Mouse (Mus musculus) neural tube, embryonic 11.5 days (tissue): ENCODE measurements at regions not wholly inside any gene's neighbourhood (a gene's known extent, or its start where the extent isn't known, plus 50 kb on each side); places are given as distances from the start of the nearest gene placed in this dataset.
"Not testable (repeated sequence)": the region's sequence is repeated elsewhere in the genome, so short reads cannot be mapped to it uniquely, and the experiment has no call there.

ENCODE experiments used
- ATAC-seq: fragments of 200-750 bp; cut with Nextera tagmentation; 2 replicates; pipeline ENCODE4 v1.8.0; 2017; ENCODE audit warnings: moderate number of reproducible peaks, mild to moderate bottlenecking, moderate TSS enrichment, moderate library complexity; ENCODE audit not compliant: insufficient read depth, low FRiP score, low TSS enrichment
- DNase-seq: peaks from one replicate; pipeline ENCODE4 v3.0.0-alpha.2; 2015; ENCODE audit warnings: low spot score
- H3K27ac ChIP-seq: fragments of 300-500 bp; sonication (generic); 2 replicates; pipeline ENCODE4 v1.5.1; 2014; ENCODE audit warnings: low read depth, mild to moderate bottlenecking, low read length
- H3K27me3 ChIP-seq: fragments of 300-500 bp; sonication (generic); 2 replicates; pipeline ENCODE4 v1.6.1; 2014; ENCODE audit warnings: mild to moderate bottlenecking, low read length, mixed read lengths; ENCODE audit not compliant: control insufficient read depth, insufficient read depth
- H3K36me3 ChIP-seq: fragments of 300-500 bp; sonication (generic); 2 replicates; pipeline ENCODE4 v1.6.1; 2014; ENCODE audit warnings: mild to moderate bottlenecking, low read length, moderate library complexity, mixed read lengths; ENCODE audit not compliant: control insufficient read depth, insufficient read depth
- H3K4me1 ChIP-seq: fragments of 300-500 bp; sonication (generic); 2 replicates; pipeline ENCODE4 v1.6.1; 2014; ENCODE audit warnings: low read length, mixed read lengths; ENCODE audit not compliant: control insufficient read depth, insufficient read depth
- H3K4me2 ChIP-seq: fragments of 300-500 bp; sonication (generic); 2 replicates; pipeline ENCODE4 v1.6.1; 2014; ENCODE audit warnings: low read depth, mild to moderate bottlenecking, moderate library complexity
- H3K4me3 ChIP-seq: fragments of 300-500 bp; sonication (generic); 2 replicates; pipeline ENCODE4 v1.5.1; 2014; ENCODE audit warnings: low read depth, low read length
- H3K9ac ChIP-seq: fragments of 300-500 bp; sonication (generic); 2 replicates; pipeline ENCODE4 v1.6.1; 2014; ENCODE audit warnings: mild to moderate bottlenecking, low read length
- H3K9me3 ChIP-seq: fragments of 300-500 bp; sonication (generic); 2 replicates; pipeline ENCODE4 v1.6.1; 2016; ENCODE audit warnings: low read length; ENCODE audit not compliant: control insufficient read depth
- WGBS: fragments of 180-500 bp; shearing (Covaris S2); extraction: QIAGEN DNeasy Blood & Tissue Kit; methylation state at CpG from one replicate; pipeline ENCODE4 v1.1.7; 2014; 5-methylcytosine and 5-hydroxymethylcytosine counted together

- no peak for ATAC-seq
- no peak for DNase-seq
- H3K4me3 ChIP-seq: no peak overlapping the region
- no peak overlapping the region for H3K9ac ChIP-seq
- WGBS: 90% methylated on average over 4 of the region's 4 CpGs
- no peak overlapping the region for H3K27ac ChIP-seq
- H3K4me1 ChIP-seq: no peaks in the 10 kb centered on the region
- H3K27me3 ChIP-seq: no peaks in the 10 kb centered on the region
- H3K36me3 ChIP-seq: no peaks in the 10 kb centered on the region
- H3K9me3 ChIP-seq: no peaks in the 10 kb centered on the region
- H3K4me2 ChIP-seq: no peak overlapping the region
Measured at GRCm38 (mm10) chr13:75295818-75296217, 206.2 kb downstream of the Pcsk1 start.

GRCm38 (mm10) chr13:75319780-75320179, 230.2 kb downstream of the Pcsk1 start:
- no peak overlapping the region for H3K4me3 ChIP-seq
- H3K4me1 ChIP-seq: no peaks in the 10 kb centered on the region
- no peak for DNase-seq
- no peaks in the 10 kb centered on the region for H3K9me3 ChIP-seq
- no peaks in the 10 kb centered on the region for H3K27me3 ChIP-seq
- no peak overlapping the region for H3K27ac ChIP-seq
- H3K36me3 ChIP-seq: no peaks in the 10 kb centered on the region
- H3K9ac ChIP-seq: no peak overlapping the region
- H3K4me2 ChIP-seq: no peak overlapping the region
- no peak for ATAC-seq

GRCm38 (mm10) chr13:75320239-75320638, 230.6 kb downstream of the Pcsk1 start:
- ATAC-seq (no peak), DNase-seq (no peak)
- WGBS: 58% methylated on average over 1 of the region's 1 CpGs
- H3K9ac ChIP-seq: no peak overlapping the region
- H3K4me3 ChIP-seq: no peak overlapping the region
- no peaks in the 10 kb centered on the region for H3K27me3 ChIP-seq
- H3K27ac ChIP-seq: no peak overlapping the region
- no peaks in the 10 kb centered on the region for H3K36me3 ChIP-seq
- no peaks in the 10 kb centered on the region for H3K4me1 ChIP-seq
- no peak overlapping the region for H3K4me2 ChIP-seq
- no peaks in the 10 kb centered on the region for H3K9me3 ChIP-seq

- DNase-seq (no peak), ATAC-seq (no peak)
- Histone ChIP-seq H3K4me2 (no peak overlapping the region), H3K4me3 (no peak overlapping the region), H3K27me3 (no peaks in the 10 kb centered on the region), H3K27ac (no peak overlapping the region), H3K4me1 (no peaks in the 10 kb centered on the region), H3K36me3 (no peaks in the 10 kb centered on the region), H3K9ac (no peak overlapping the region), H3K9me3 (no peaks in the 10 kb centered on the region)
- 88% methylated on average over 5 of the region's 5 CpGs for WGBS
Measured at GRCm38 (mm10) chr13:75337054-75337453, 247.4 kb downstream of the Pcsk1 start.

GRCm38 (mm10) chr13:75343422-75343821, 253.8 kb downstream of the Pcsk1 start:
- Histone ChIP-seq H3K9me3 (no peaks in the 10 kb centered on the region), H3K4me2 (no peak overlapping the region), H3K27ac (no peak overlapping the region), H3K4me3 (no peak overlapping the region), H3K27me3 (no peaks in the 10 kb centered on the region), H3K4me1 (no peaks in the 10 kb centered on the region), H3K36me3 (no peaks in the 10 kb centered on the region), H3K9ac (no peak overlapping the region)
- WGBS: 83% methylated on average over 7 of the region's 7 CpGs
- no peak for ATAC-seq
- no peak for DNase-seq

GRCm38 (mm10) chr13:75366723-75367426, 277.2 kb downstream of the Pcsk1 start:
- Histone ChIP-seq H3K27ac (no peak overlapping the region), H3K4me3 (no peak overlapping the region), H3K9me3 (no peaks in the 10 kb centered on the region), H3K27me3 (no peaks in the 10 kb centered on the region), H3K4me2 (no peak overlapping the region), H3K4me1 (no peaks in the 10 kb centered on the region), H3K36me3 (no peaks in the 10 kb centered on the region), H3K9ac (no peak overlapping the region)
- DNase-seq (no peak), ATAC-seq (no peak)
- WGBS: 84% methylated on average over 3 of the region's 3 CpGs

GRCm38 (mm10) chr13:75368249-75368800, 278.7 kb downstream of the Pcsk1 start:
- 70% methylated on average over 7 of the region's 7 CpGs for WGBS
- Histone ChIP-seq H3K36me3 (no peaks in the 10 kb centered on the region), H3K9ac (no peak overlapping the region), H3K4me1 (no peaks in the 10 kb centered on the region), H3K27ac (no peak overlapping the region), H3K9me3 (no peaks in the 10 kb centered on the region), H3K27me3 (no peaks in the 10 kb centered on the region), H3K4me2 (no peak overlapping the region), H3K4me3 (no peak overlapping the region)
- no peak for ATAC-seq
- DNase-seq: no peak

GRCm38 (mm10) chr13:75377100-75377499, 287.5 kb downstream of the Pcsk1 start:
- not testable (repeated sequence) for H3K36me3 ChIP-seq, ATAC-seq, H3K27ac ChIP-seq, H3K4me1 ChIP-seq, H3K9ac ChIP-seq, H3K9me3 ChIP-seq, H3K4me3 ChIP-seq, DNase-seq, H3K27me3 ChIP-seq, H3K4me2 ChIP-seq
- 91% methylated on average over 3 of the region's 3 CpGs for WGBS

- Histone ChIP-seq H3K9me3 (no peaks in the 10 kb centered on the region), H3K4me2 (no peak overlapping the region), H3K4me3 (no peak overlapping the region), H3K9ac (no peak overlapping the region), H3K27me3 (no peaks in the 10 kb centered on the region), H3K4me1 (no peaks in the 10 kb centered on the region), H3K27ac (no peak overlapping the region), H3K36me3 (no peaks in the 10 kb centered on the region)
- DNase-seq (no peak), ATAC-seq (no peak)
- WGBS: 81% methylated on average over 1 of the region's 1 CpGs
Measured at GRCm38 (mm10) chr13:75377717-75378116, 288.1 kb downstream of the Pcsk1 start.
